Mouse (Mus musculus) small intestine, adult 2 months (tissue): ENCODE results near the gene Zbtb7a. TPM values are rescaled to one million over a fixed set of nuclear protein-coding genes. Genes with fewer than 3 reads are reported as not detected.
"Not testable (repeated sequence)": the region's sequence is repeated elsewhere in the genome, so short reads cannot be mapped to it uniquely, and the experiment has no call there.

Experiments
- H3K27ac ChIP-seq: fragments of 200-500 bp; 2 replicates; pipeline ENCODE4 v1.5.1; 2012; ENCODE audit warnings: low read depth, low read length, control low read depth, inconsistent platforms; ENCODE audit not compliant: insufficient read depth
- H3K27me3 ChIP-seq: fragments of 200-500 bp; 2 replicates; pipeline ENCODE4 v1.6.1; 2012; ENCODE audit warnings: mild to moderate bottlenecking, moderate library complexity, low read length, inconsistent platforms; ENCODE audit not compliant: control insufficient read depth, insufficient read depth
- H3K36me3 ChIP-seq: fragments of 200-500 bp; 2 replicates; pipeline ENCODE4 v1.6.1; 2012; ENCODE audit warnings: mild to moderate bottlenecking, low read length, control low read depth, inconsistent platforms; ENCODE audit not compliant: control insufficient read depth, insufficient read depth
- H3K4me1 ChIP-seq: fragments of 200-500 bp; 2 replicates; pipeline ENCODE4 v1.6.1; 2012; ENCODE audit warnings: low read length, inconsistent platforms, mixed read lengths; ENCODE audit not compliant: control insufficient read depth, insufficient read depth, insufficient read length
- H3K4me3 ChIP-seq: fragments of 200-500 bp; 2 replicates; pipeline ENCODE4 v1.5.1; 2012; ENCODE audit warnings: low read depth, mild to moderate bottlenecking, control low read depth, inconsistent platforms, low read length, moderate library complexity
- CTCF ChIP-seq: fragments of 200-500 bp; IDR thresholded peaks from 2 replicates; pipeline ENCODE4 v1.5.1; 2012; ENCODE audit warnings: low read depth, mild to moderate bottlenecking, control low read depth, inconsistent platforms, low read length, moderate library complexity, mixed read lengths; ENCODE audit not compliant: insufficient replicate concordance, insufficient read length; ENCODE audit errors: extremely low read depth
- POLR2A ChIP-seq: fragments of 200-500 bp; IDR thresholded peaks from 2 replicates; pipeline ENCODE4 v1.6.1; 2012; ENCODE audit warnings: low read depth, mild to moderate bottlenecking, control low read depth, inconsistent platforms, low read length, moderate library complexity
- WGBS: fragments of 180-500 bp; shearing (Covaris S2); methylation state at CpG from one replicate; pipeline ENCODE4 v1.1.7; 2018; 5-methylcytosine and 5-hydroxymethylcytosine counted together
- polyA plus RNA-seq: library from polyadenylated mRNA; depleted of rRNA; stranded (reverse); fragments of >200 nt; gene quantifications from 2 replicates; pipeline ENCODE4 v1.2.3, GENCODE M21; 2012

The Zbtb7a gene
- polyA plus RNA-seq, 1 experiment = 187 TPM

GRCm38 (mm10) chr10:81173132-81173531 lies 38.1 kb downstream of the Zbtb7a start:
- peaks cover 18% of the 10 kb centered on the region for H3K4me1 ChIP-seq
- no peak for TF ChIP-seq POLR2A
- peak; percentile 82 for TF ChIP-seq CTCF
- H3K4me3 ChIP-seq = peak overlapping the region; percentile 36
- peak overlapping the region; percentile 63 for H3K27ac ChIP-seq
- H3K36me3 ChIP-seq = peaks cover 9% of the 10 kb centered on the region
- no peaks in the 10 kb centered on the region for H3K27me3 ChIP-seq
- 5% methylated on average over 21 of the region's 21 CpGs for WGBS

- Histone ChIP-seq H3K27me3 (no peaks in the 10 kb centered on the region), H3K36me3 (peaks cover 25% of the 10 kb centered on the region), H3K4me1 (peaks cover 19% of the 10 kb centered on the region), H3K4me3 (peak overlapping the region; percentile 20; the same call in 1 of the 2 replicates), H3K27ac (peak overlapping the region; percentile 66)
- TF ChIP-seq CTCF (peak; percentile 96), POLR2A (no peak)
- WGBS = 15% methylated on average over 29 of the region's 29 CpGs
Observed at GRCm38 (mm10) chr10:81174617-81175344, 39.8 kb downstream of the Zbtb7a start.

- H3K27me3 ChIP-seq, H3K4me3 ChIP-seq: not testable (repeated sequence)
- Histone ChIP-seq H3K36me3 (peaks cover 31% of the 10 kb centered on the region), H3K27ac (peak overlapping the region; percentile 78), H3K4me1 (peaks cover 19% of the 10 kb centered on the region)
- 2% methylated on average over 4 of the region's 4 CpGs for WGBS
Observed at GRCm38 (mm10) chr10:81175345-81175701, 40.3 kb downstream of the Zbtb7a start.

- 2% methylated on average over 13 of the region's 13 CpGs for WGBS
- no peaks in the 10 kb centered on the region for H3K27me3 ChIP-seq
Observed at GRCm38 (mm10) chr10:81175936-81176465, 41.0 kb downstream of the Zbtb7a start.

GRCm38 (mm10) chr10:81176466-81177271 lies 41.6 kb downstream of the Zbtb7a start, which contains the start of gene Eef2:
Gene Eef2, plus strand, starts transcription at chr10:81176631.
- TF ChIP-seq CTCF (no peak), POLR2A (peak; percentile 99)
- WGBS = under 1% methylated on average over 77 of the region's 77 CpGs

More at GRCm38 (mm10) chr10:81175936-81176465, 41.0 kb downstream of the Zbtb7a start:
- Histone ChIP-seq H3K4me3 (peak overlapping the region; percentile 90), H3K36me3 (peaks cover 38% of the 10 kb centered on the region), H3K4me1 (peaks cover 19% of the 10 kb centered on the region), H3K27ac (peak overlapping the region; percentile 78)
- TF ChIP-seq CTCF = no peak
- TF ChIP-seq POLR2A = no peak

GRCm38 (mm10) chr10:81177491-81177925 lies 42.5 kb downstream of the Zbtb7a start:
- TF ChIP-seq POLR2A (no peak), CTCF (no peak)
- H3K4me1 ChIP-seq = peaks cover 19% of the 10 kb centered on the region
- 5% methylated on average over 16 of the region's 16 CpGs for WGBS
- peaks cover 52% of the 10 kb centered on the region for H3K36me3 ChIP-seq
- peak overlapping the region; percentile 90 for H3K4me3 ChIP-seq
- peak overlapping the region; percentile 89 for H3K27ac ChIP-seq
- no peaks in the 10 kb centered on the region for H3K27me3 ChIP-seq

More at GRCm38 (mm10) chr10:81176466-81177271, 41.6 kb downstream of the Zbtb7a start, which contains the start of gene Eef2:
- no peaks in the 10 kb centered on the region for H3K27me3 ChIP-seq
- peak within 1 kb of the TSS; percentile 89 for H3K27ac ChIP-seq
- H3K4me1 ChIP-seq = peaks cover 19% of the 10 kb centered on the region
- peaks cover 44% of the 10 kb centered on the region for H3K36me3 ChIP-seq
- peak within 1 kb of the TSS; percentile 90 for H3K4me3 ChIP-seq

GRCm38 (mm10) chr10:81177958-81178712 lies 43.1 kb downstream of the Zbtb7a start:
- TF ChIP-seq POLR2A (no peak), CTCF (no peak)
- Histone ChIP-seq H3K27me3 (no peaks in the 10 kb centered on the region), H3K36me3 (peaks cover 52% of the 10 kb centered on the region), H3K27ac (no peak overlapping the region), H3K4me1 (peaks cover 18% of the 10 kb centered on the region), H3K4me3 (peak overlapping the region; percentile 90)
- 35% methylated on average over 14 of the region's 14 CpGs for WGBS
